Comparison of ENCODE assay signal across 12 mouse cellular contexts in the genomic region with DNA sequence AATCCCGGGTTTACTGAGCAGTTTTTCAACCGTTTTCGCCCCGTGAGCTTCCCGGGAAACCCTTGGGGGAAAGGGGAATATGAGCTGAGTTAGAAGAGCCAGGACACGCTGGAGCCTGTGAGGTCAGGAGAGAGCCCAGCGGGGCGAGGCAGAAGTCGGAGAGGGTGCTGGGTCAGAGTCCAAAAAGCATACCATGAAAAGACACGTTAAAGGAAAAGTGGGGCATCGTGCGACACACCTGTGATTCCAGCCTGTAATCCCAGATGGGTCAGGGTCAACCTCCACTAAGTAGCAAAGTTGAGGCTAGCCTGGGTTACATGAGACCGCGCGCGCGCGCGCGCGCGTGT. TPM values are rescaled to one million over a fixed set of nuclear protein-coding genes. Genes with fewer than 3 reads are reported as not detected.
DNase-seq lines count a peak whose midpoint lies in the region; ATAC-seq and TF ChIP-seq lines count a peak whose summit lies in the region.
"Had no signal": no experiment of that assay in that cellular context is flagged by ENCODE, and none has a peak within 500 bp of the region (broad histone marks: within the 10 kb centered on the region; RNA-seq: fewer than 3 reads in every experiment).

No protein-coding gene starts in this region.

- peak overlapping the region; percentile 56; the same call in 1 of the 2 replicates for H3K9ac ChIP-seq in forebrain, embryonic 13.5 days
- H3K9ac ChIP-seq in neural tube, embryonic 15.5 days (replicated peaks) = no peak overlapping the region
- H3K9ac ChIP-seq: liver, embryonic 15.5 days had no signal

- no peak for DNase-seq in layer of hippocampus, adult 2 months (ENCODE audit: low spot score in 2 of 2)
- DNase-seq in layer of hippocampus, adult 9-11 months = no peak
- DNase-seq in limb, embryonic 10.5 days (ENCODE audit: low spot score) = no peak
- DNase-seq in gastrocnemius, adult 2 months = no peak
- DNase-seq in cerebellum, adult 2 months = no peak
- no peak for DNase-seq in testis, postnatal 10 days (ENCODE audit: low spot score)
- DNase-seq: heart, adult 18-20 months; kidney, adult 8-10 months had no signal

- H3K27me3 ChIP-seq in forebrain, embryonic 13.5 days = no peaks in the 10 kb centered on the region
- H3K27me3 ChIP-seq in limb, embryonic 10.5 days (ENCODE audit: low read depth, poor library complexity, severe bottlenecking) = peaks cover 22% of the 10 kb centered on the region
- H3K27me3 ChIP-seq in neural tube, embryonic 15.5 days (replicated peaks) = no peaks in the 10 kb centered on the region; the same call in 1 of the 2 replicates
- H3K27me3 ChIP-seq in cerebellum, adult 2 months (ENCODE audit: control insufficient read depth, insufficient read depth, low read length) = no peaks in the 10 kb centered on the region
- H3K27me3 ChIP-seq: liver, embryonic 15.5 days had no signal

- WGBS in forebrain, embryonic 13.5 days = 68% methylated on average over 22 of the region's 22 CpGs
- WGBS in limb, embryonic 10.5 days = 66% methylated on average over 22 of the region's 22 CpGs
- WGBS in neural tube, embryonic 15.5 days = 73% methylated on average over 22 of the region's 22 CpGs
- WGBS in cerebellum, adult 2 months = 83% methylated on average over 22 of the region's 22 CpGs

- TF ChIP-seq CTCF in layer of hippocampus, adult 2 months (conservative IDR thresholded peaks at IDR 0.05) = no peak
- TF ChIP-seq CTCF in gastrocnemius, adult 2 months (IDR thresholded peaks at IDR 0.05) = no peak
- no peak for TF ChIP-seq CTCF in cerebellum, adult 2 months (IDR thresholded peaks at IDR 0.05; ENCODE audit: borderline replicate concordance, insufficient read depth, low read depth, low read length)

- no peak for TF ChIP-seq POLR2A in cerebellum, adult 2 months (IDR thresholded peaks at IDR 0.05; ENCODE audit: borderline replicate concordance, insufficient read depth, low read length)

- H3K27ac ChIP-seq in layer of hippocampus, adult 2 months = peak overlapping the region; percentile 92
- H3K27ac ChIP-seq in forebrain, embryonic 13.5 days = peak overlapping the region; percentile 78
- peak overlapping the region; percentile 64; the same call in 1 of the 2 replicates for H3K27ac ChIP-seq in limb, embryonic 10.5 days
- peak overlapping the region; percentile 30; the same call in 1 of the 2 replicates for H3K27ac ChIP-seq in neural tube, embryonic 15.5 days (replicated peaks)
- no peak overlapping the region for H3K27ac ChIP-seq in gastrocnemius, adult 2 months
- no peak overlapping the region for H3K27ac ChIP-seq in cerebellum, adult 2 months (ENCODE audit: insufficient read depth, low read length)
- H3K27ac ChIP-seq: liver, embryonic 15.5 days had no signal

- no peak for ATAC-seq in forebrain, embryonic 13.5 days
- no peak for ATAC-seq in neural tube, embryonic 15.5 days (ENCODE audit: low FRiP score)

- H3K4me2 ChIP-seq in forebrain, embryonic 13.5 days = peak overlapping the region; percentile 52
- H3K4me2 ChIP-seq in neural tube, embryonic 15.5 days = peak overlapping the region; percentile 41
- H3K4me2 ChIP-seq: liver, embryonic 15.5 days had no signal

- H3K4me1 ChIP-seq in forebrain, embryonic 13.5 days = peaks cover 41% of the 10 kb centered on the region
- H3K4me1 ChIP-seq in limb, embryonic 10.5 days = peaks cover 42% of the 10 kb centered on the region
- H3K4me1 ChIP-seq in neural tube, embryonic 15.5 days = peaks cover 23% of the 10 kb centered on the region
- no peaks in the 10 kb centered on the region for H3K4me1 ChIP-seq in cerebellum, adult 2 months (ENCODE audit: control insufficient read depth, insufficient read depth, low read length)

- intact Hi-C loops in gastrocnemius, adult 2 months (cut with DNase I) = no loop called here

- H3K36me3 ChIP-seq in forebrain, embryonic 13.5 days (ENCODE audit: poor library complexity, severe bottlenecking) = no peaks in the 10 kb centered on the region
- H3K36me3 ChIP-seq in limb, embryonic 10.5 days = no peaks in the 10 kb centered on the region
- no peaks in the 10 kb centered on the region for H3K36me3 ChIP-seq in neural tube, embryonic 15.5 days
- H3K36me3 ChIP-seq: liver, embryonic 15.5 days had no signal

- H3K9me3 ChIP-seq in forebrain, embryonic 13.5 days (replicated peaks) = peaks cover 3% of the 10 kb centered on the region
- 0 out of 2 replicates have a peak, but pooled peaks cover 2% of the 10 kb centered on the region for H3K9me3 ChIP-seq in limb, embryonic 10.5 days (replicated peaks)
- no peaks in the 10 kb centered on the region for H3K9me3 ChIP-seq in neural tube, embryonic 15.5 days (replicated peaks)
- H3K9me3 ChIP-seq: liver, embryonic 15.5 days had no signal

- H3K4me3 ChIP-seq in layer of hippocampus, adult 2 months = peak overlapping the region; percentile 50
- no peak overlapping the region for H3K4me3 ChIP-seq in forebrain, embryonic 13.5 days
- H3K4me3 ChIP-seq in limb, embryonic 10.5 days = no peak overlapping the region
- H3K4me3 ChIP-seq in neural tube, embryonic 15.5 days (replicated peaks) = no peak overlapping the region
- no peak overlapping the region for H3K4me3 ChIP-seq in gastrocnemius, adult 2 months
- no peak overlapping the region for H3K4me3 ChIP-seq in cerebellum, adult 2 months (replicated peaks; ENCODE audit: insufficient read depth, low read depth, low read length)
- H3K4me3 ChIP-seq: liver, embryonic 15.5 days; megakaryocyte, embryonic 14.5 days had no signal

RNA-seq across cellular contexts. Expression of gene Nfam1, which starts 10.2 kb away (rescaled TPM):
- 1 to 10 TPM; 1.9 to 2.8 TPM for total RNA-seq in layer of hippocampus, adult 2 months (2021)
- 1.2 and 1.5 TPM in 2 replicates for polyA plus RNA-seq in forebrain, embryonic 13.5 days (2015; fragmentation: Nextera tagmentation; extraction: Ambion mirVana)
- 2.6 and 2.9 TPM in 2 replicates for polyA plus RNA-seq in limb, embryonic 10.5 days (2016; fragmentation: Nextera tagmentation; extraction: Ambion mirVana)
- 1.7 and 2.5 TPM in 2 replicates for polyA plus RNA-seq in neural tube, embryonic 15.5 days (2015; fragmentation: Nextera tagmentation; extraction: Ambion mirVana)
- total RNA-seq in gastrocnemius, adult 2 months (2021) = under 1 TPM; 0.41 to 0.98 TPM
- polyA plus RNA-seq in cerebellum, adult 2 months (2012; rRNA removed) = 0.67 and 0.80 TPM in 2 replicates

RNA-seq across cellular contexts. Expression of gene Serhl, which starts 46.0 kb away (rescaled TPM):
- total RNA-seq in layer of hippocampus, adult 2 months (2021) = 10 to 100 TPM in 1 of 2 experiments, 1 to 10 TPM in 1; 7.1 to 11.8 TPM
- 35.4 and 36.9 TPM in 2 replicates for polyA plus RNA-seq in forebrain, embryonic 13.5 days (2015; fragmentation: Nextera tagmentation; extraction: Ambion mirVana)
- polyA plus RNA-seq in limb, embryonic 10.5 days (2016; fragmentation: Nextera tagmentation; extraction: Ambion mirVana) = 42.8 and 49.1 TPM in 2 replicates
- polyA plus RNA-seq in neural tube, embryonic 15.5 days (2015; fragmentation: Nextera tagmentation; extraction: Ambion mirVana) = 30.9 and 42.9 TPM in 2 replicates
- total RNA-seq in gastrocnemius, adult 2 months (2021) = 10 to 100 TPM; 22.8 to 29.1 TPM
- polyA plus RNA-seq in cerebellum, adult 2 months (2012; rRNA removed) = 16.5 and 19.2 TPM in 2 replicates

RNA-seq across cellular contexts. Expression of gene Tcf20, which starts 55.7 kb away (rescaled TPM):
- 100 to 1,000 TPM; 219 to 230 TPM for total RNA-seq in layer of hippocampus, adult 2 months (2021)
- polyA plus RNA-seq in forebrain, embryonic 13.5 days (2015; fragmentation: Nextera tagmentation; extraction: Ambion mirVana) = 15.3 and 18.6 TPM in 2 replicates
- 8.1 and 8.3 TPM in 2 replicates for polyA plus RNA-seq in limb, embryonic 10.5 days (2016; fragmentation: Nextera tagmentation; extraction: Ambion mirVana)
- polyA plus RNA-seq in neural tube, embryonic 15.5 days (2015; fragmentation: Nextera tagmentation; extraction: Ambion mirVana) = 11.2 and 11.5 TPM in 2 replicates
- 10 to 100 TPM; 28.9 to 33.6 TPM for total RNA-seq in gastrocnemius, adult 2 months (2021)
- 25.0 and 25.8 TPM in 2 replicates for polyA plus RNA-seq in cerebellum, adult 2 months (2012; rRNA removed)

Comparison
In these comparisons a context has a peak if more than half of its experiments do, and no peak if none do; other contexts are left out.
1. H3K27ac ChIP-seq: peak in layer of hippocampus, adult 2 months (single experiment), forebrain, embryonic 13.5 days (single experiment), limb, embryonic 10.5 days (single experiment) and neural tube, embryonic 15.5 days (single experiment); none in gastrocnemius, adult 2 months (single experiment) and cerebellum, adult 2 months (single experiment).